Mouse (Mus musculus) liver, embryonic 16.5 days (tissue): ENCODE results near the gene Gm49380. TPM values are rescaled to one million over a fixed set of nuclear protein-coding genes. Genes with fewer than 3 reads are reported as not detected.

Experiments used
- ATAC-seq: fragments of 200-750 bp; cut with Nextera tagmentation; 2 replicates; pipeline ENCODE4 v1.8.0; 2017; ENCODE audit warnings: low read depth, mild to moderate bottlenecking, moderate number of reproducible peaks, moderate library complexity
- H3K27ac ChIP-seq: fragments of 300-500 bp; sonication (generic); 2 replicates; pipeline ENCODE4 v1.5.1; 2014; ENCODE audit warnings: mild to moderate bottlenecking, low read length
- H3K27me3 ChIP-seq: fragments of 300-500 bp; sonication (generic); 2 replicates; pipeline ENCODE4 v1.6.1; 2014; ENCODE audit warnings: low read depth, low read length, mixed read lengths; ENCODE audit not compliant: control insufficient read depth, insufficient read depth
- H3K36me3 ChIP-seq: fragments of 300-500 bp; sonication (generic); 2 replicates; pipeline ENCODE4 v1.6.1; 2014; ENCODE audit warnings: mild to moderate bottlenecking; ENCODE audit not compliant: control insufficient read depth, insufficient read depth
- H3K4me1 ChIP-seq: fragments of 300-500 bp; sonication (generic); 2 replicates; pipeline ENCODE4 v1.6.1; 2014; ENCODE audit warnings: low read depth, low read length, mixed read lengths; ENCODE audit not compliant: control insufficient read depth
- H3K4me2 ChIP-seq: fragments of 300-500 bp; sonication (generic); 2 replicates; pipeline ENCODE4 v1.6.1; 2014; ENCODE audit warnings: low read depth, low read length, mixed read lengths
- H3K4me3 ChIP-seq: fragments of 300-500 bp; sonication (generic); 2 replicates; pipeline ENCODE4 v1.5.1; 2014; ENCODE audit warnings: low read depth, mild to moderate bottlenecking, low read length
- H3K9ac ChIP-seq: fragments of 300-500 bp; sonication (generic); 2 replicates; pipeline ENCODE4 v1.6.1; 2014; ENCODE audit warnings: low read depth, low read length
- H3K9me3 ChIP-seq: fragments of 300-500 bp; sonication (generic); replicated peaks from 2 replicates; pipeline ENCODE4 v1.6.1; 2016; ENCODE audit warnings: low read length; ENCODE audit not compliant: control insufficient read depth
- WGBS: fragments of 180-500 bp; shearing (Covaris S2); extraction: QIAGEN DNeasy Blood & Tissue Kit; methylation state at CpG from one replicate; pipeline ENCODE4 v1.1.7; 2014; ENCODE audit not compliant: insufficient replicate concordance; 5-methylcytosine and 5-hydroxymethylcytosine counted together
- polyA plus RNA-seq: library from polyadenylated mRNA; unstranded; fragments of >200 nt; fragmentation: Nextera tagmentation; extraction: Ambion mirVana; gene quantifications from 2 replicates; pipeline ENCODE4 v1.2.1, GENCODE M21; 2015

Gm49380 gene
- polyA plus RNA-seq, 1 experiment from 2014 or later, result not detected

DNA sequence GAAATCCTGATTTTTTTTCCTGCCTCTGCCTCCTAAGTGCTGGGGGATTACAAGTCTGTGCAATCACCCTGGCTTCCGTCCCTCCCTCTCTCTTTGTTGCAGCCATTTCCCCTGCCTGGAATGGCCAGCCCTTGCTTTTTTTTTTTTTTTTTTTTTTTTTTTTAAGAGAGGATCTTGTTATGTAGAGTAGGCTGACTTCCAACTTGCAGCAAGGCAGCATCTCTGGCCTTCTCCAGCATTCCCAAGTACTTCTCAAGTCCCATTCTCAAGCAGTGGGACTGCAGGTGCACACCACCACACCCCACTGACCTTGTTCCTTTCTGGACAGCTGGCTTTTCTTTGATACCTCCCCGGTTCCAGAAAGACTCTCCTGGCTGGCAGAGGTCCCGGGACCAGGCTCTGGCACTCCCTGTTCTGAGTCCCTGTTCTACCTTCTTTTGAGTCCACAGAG lies 14.1 kb upstream of the Gm49380 start:
- H3K9ac ChIP-seq, result no peak overlapping the region
- H3K4me1 ChIP-seq, result peaks cover 13% of the 10 kb centered on the region
- WGBS, result 64% methylated on average over 3 of the region's 3 CpGs
- no peak overlapping the region for H3K4me3 ChIP-seq
- no peak overlapping the region for H3K4me2 ChIP-seq
- ATAC-seq, result no peak
- no peaks in the 10 kb centered on the region for H3K36me3 ChIP-seq
- H3K9me3 ChIP-seq, result no peaks in the 10 kb centered on the region
- H3K27me3 ChIP-seq, result peaks cover 37% of the 10 kb centered on the region
- H3K27ac ChIP-seq, result no peak overlapping the region

DNA sequence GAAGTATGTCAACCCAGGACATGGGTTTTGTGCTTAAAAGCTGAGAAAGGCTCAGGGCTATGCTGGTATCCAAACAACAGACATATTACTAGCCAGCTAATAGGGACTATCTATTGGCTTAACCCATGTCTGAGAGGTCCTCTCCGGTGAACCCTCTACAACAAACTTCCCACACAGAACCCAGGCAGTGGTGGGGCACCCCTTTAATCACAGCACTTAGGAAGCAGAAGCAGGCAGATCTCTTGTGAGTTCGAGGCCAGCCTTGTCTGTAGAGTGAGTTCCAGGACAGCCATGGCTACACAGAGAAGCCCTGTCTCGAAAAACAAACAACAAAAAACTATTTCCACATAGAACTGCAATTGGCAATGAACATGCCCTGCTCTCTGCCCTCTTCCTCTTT lies 13.4 kb upstream of the Gm49380 start:
- 60% methylated on average over 3 of the region's 3 CpGs for WGBS
- H3K4me2 ChIP-seq, result peak overlapping the region; percentile 48

DNA sequence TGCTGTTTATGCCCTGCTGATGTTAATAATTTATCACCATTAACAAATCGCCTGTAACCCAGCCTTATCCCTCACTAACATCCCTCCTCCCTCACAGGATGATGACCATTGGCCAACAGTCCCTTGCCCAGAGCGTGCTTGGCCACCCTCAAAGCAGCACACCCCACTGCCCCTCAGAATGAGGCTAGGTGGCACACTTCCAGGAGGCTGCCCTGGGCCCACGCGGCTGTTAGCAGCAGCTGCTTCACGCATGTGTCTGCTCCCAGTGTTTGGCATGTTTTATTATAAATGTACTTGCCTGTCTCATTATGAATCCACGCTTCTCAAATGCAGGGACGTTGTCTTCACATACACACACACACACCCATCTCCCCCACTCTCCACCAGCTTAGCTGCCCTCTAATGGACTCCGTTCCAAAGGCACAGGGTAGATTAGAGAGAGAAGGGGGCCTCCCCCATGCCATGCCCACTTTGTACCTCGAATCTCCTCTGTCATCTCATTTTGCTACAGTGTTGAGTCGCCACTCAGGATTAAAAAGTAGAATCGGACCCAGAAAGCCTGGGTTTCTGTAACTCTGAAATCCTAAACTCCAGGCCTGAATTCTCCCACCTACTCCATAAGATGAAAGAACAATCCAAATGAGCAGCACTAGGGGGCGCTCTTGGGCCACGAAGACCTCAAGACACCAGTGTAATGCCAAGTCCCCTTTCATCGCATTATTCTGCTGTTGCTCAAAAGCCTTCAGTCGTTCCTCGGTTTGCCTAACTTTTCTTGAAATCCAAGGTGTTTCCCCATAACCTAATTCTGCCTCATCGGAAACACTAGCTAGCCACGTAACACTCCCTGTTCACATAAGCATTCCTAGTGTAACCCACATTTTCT lies 12.5 kb upstream of the Gm49380 start:
- peak overlapping the region; percentile 48 for H3K4me2 ChIP-seq
- H3K4me3 ChIP-seq, result no peak overlapping the region
- 29% methylated on average over 18 of the region's 18 CpGs for WGBS
- ATAC-seq, result no peak
- H3K9ac ChIP-seq, result no peak overlapping the region
- no peaks in the 10 kb centered on the region for H3K9me3 ChIP-seq
- peaks cover 21% of the 10 kb centered on the region for H3K27me3 ChIP-seq
- H3K27ac ChIP-seq, result peak overlapping the region; percentile 33; the same call in 1 of the 2 replicates
- peaks cover 11% of the 10 kb centered on the region for H3K4me1 ChIP-seq
- no peaks in the 10 kb centered on the region for H3K36me3 ChIP-seq

More for the DNA sequence above, 13.4 kb upstream of the Gm49380 start:
- no peak for ATAC-seq
- no peak overlapping the region for H3K9ac ChIP-seq
- peaks cover 13% of the 10 kb centered on the region for H3K4me1 ChIP-seq
- no peak overlapping the region for H3K4me3 ChIP-seq
- no peaks in the 10 kb centered on the region for H3K36me3 ChIP-seq
- peak overlapping the region; percentile 33; the same call in 1 of the 2 replicates for H3K27ac ChIP-seq
- no peaks in the 10 kb centered on the region for H3K9me3 ChIP-seq
- peaks cover 31% of the 10 kb centered on the region for H3K27me3 ChIP-seq

DNA sequence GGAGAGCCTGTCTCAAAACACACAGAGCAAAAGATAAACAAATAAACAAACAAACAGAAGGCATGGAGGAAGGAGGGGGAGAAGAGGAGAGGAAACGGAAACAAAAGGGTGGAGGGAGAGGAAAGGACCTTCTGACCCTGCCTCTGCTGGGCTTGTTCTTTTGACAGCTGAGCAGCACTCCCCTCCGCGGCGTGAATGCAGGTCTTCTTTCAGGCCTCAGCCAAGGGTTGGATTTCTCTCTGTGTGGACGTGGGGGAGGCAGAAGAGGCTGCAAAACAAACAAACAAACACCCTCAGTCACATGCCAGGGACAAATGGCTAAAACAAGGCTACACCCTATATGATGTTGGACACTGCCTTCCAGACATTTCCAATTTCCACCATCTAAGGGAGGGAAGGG lies 11.7 kb upstream of the Gm49380 start:
- H3K27ac ChIP-seq, result no peak overlapping the region
- no peak overlapping the region for H3K9ac ChIP-seq
- no peak for ATAC-seq
- peaks cover 6% of the 10 kb centered on the region for H3K4me1 ChIP-seq
- H3K9me3 ChIP-seq, result no peaks in the 10 kb centered on the region
- no peaks in the 10 kb centered on the region for H3K36me3 ChIP-seq
- H3K4me3 ChIP-seq, result no peak overlapping the region
- H3K27me3 ChIP-seq, result peaks cover 13% of the 10 kb centered on the region
- no peak overlapping the region for H3K4me2 ChIP-seq
- WGBS, result 55% methylated on average over 5 of the region's 5 CpGs

DNA sequence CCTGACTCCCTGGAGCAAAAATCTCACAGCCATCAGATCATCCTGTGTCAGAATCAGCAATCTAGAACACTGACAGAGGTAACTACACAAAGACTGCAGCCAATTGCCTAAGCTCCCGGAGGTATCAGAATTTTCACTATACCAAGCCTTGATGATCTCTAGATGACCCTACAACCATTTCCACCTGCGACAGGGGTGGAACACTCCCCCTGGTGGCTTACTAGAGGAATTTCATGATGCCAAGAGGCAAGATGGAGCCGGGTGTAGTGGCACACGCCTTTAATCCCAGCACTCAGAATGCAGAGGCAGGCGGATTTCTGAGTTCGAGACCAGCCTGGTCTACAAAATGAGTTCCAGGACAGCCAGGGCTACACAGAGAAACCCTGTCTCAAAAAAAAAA lies 11.0 kb upstream of the Gm49380 start:
- H3K4me1 ChIP-seq, result peaks cover 6% of the 10 kb centered on the region
- H3K4me2 ChIP-seq, result no peak overlapping the region
- no peak overlapping the region for H3K4me3 ChIP-seq
- H3K27me3 ChIP-seq, result peaks cover 6% of the 10 kb centered on the region
- 59% methylated on average over 6 of the region's 6 CpGs for WGBS
- H3K27ac ChIP-seq, result no peak overlapping the region
- no peaks in the 10 kb centered on the region for H3K36me3 ChIP-seq
- no peaks in the 10 kb centered on the region for H3K9me3 ChIP-seq
- no peak for ATAC-seq
- no peak overlapping the region for H3K9ac ChIP-seq

DNA sequence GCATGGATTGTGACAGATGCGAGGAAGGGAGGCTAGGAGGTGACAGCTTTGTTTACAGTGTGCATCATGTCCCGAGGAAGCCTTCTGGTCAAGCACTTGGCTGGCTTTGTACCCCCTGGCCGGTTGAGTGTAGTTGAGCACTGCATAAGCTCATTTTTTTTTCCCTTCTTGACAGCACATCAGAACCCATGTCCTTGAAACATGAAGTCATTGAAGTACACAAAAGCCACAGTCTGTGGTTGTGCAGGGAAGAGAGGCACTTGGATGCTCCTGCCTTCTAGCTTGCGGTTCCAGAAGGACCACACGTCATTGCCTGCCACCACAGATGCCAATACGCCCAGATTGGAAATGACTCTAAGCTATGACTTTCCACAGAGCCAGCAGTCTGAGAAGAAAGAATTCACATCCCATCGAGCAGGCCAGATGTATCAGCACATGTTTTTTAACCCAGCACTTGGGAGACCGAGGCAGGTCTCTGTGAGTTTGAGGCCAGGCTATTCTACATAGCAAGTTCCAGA lies 6.7 kb upstream of the Gm49380 start:
- Histone ChIP-seq H3K4me3 (no peak overlapping the region), H3K4me1 (no peaks in the 10 kb centered on the region), H3K27me3 (no peaks in the 10 kb centered on the region), H3K9me3 (no peaks in the 10 kb centered on the region), H3K4me2 (no peak overlapping the region), H3K9ac (no peak overlapping the region), H3K27ac (no peak overlapping the region), H3K36me3 (no peaks in the 10 kb centered on the region)
- 66% methylated on average over 8 of the region's 8 CpGs for WGBS
- no peak for ATAC-seq

DNA sequence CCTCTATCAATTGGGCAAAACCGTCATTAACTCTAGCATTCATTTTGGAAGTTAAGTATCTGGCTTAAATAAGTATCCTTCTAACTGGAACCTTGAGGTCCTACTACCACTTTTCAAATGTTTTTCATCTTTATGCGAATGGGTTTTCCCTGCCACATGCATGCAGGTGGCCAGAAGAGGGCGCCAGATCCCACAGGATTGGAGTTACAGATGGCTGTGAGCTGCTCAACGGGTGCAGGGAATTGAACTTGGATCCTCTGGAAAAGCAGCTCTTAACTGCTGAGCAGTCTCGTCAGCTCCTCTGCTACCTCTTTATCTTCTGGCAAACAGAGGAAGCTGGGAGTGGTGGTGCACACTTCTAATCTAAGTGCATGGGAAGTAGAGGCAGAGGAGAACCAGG lies 5.7 kb upstream of the Gm49380 start:
- no peaks in the 10 kb centered on the region for H3K9me3 ChIP-seq
- no peak overlapping the region for H3K9ac ChIP-seq
- WGBS, result 41% methylated on average over 5 of the region's 5 CpGs
- H3K4me3 ChIP-seq, result no peak overlapping the region
- no peak overlapping the region for H3K4me2 ChIP-seq
- H3K27ac ChIP-seq, result no peak overlapping the region
- ATAC-seq, result no peak
- H3K27me3 ChIP-seq, result no peaks in the 10 kb centered on the region
- H3K36me3 ChIP-seq, result no peaks in the 10 kb centered on the region
- peaks cover 4% of the 10 kb centered on the region for H3K4me1 ChIP-seq

DNA sequence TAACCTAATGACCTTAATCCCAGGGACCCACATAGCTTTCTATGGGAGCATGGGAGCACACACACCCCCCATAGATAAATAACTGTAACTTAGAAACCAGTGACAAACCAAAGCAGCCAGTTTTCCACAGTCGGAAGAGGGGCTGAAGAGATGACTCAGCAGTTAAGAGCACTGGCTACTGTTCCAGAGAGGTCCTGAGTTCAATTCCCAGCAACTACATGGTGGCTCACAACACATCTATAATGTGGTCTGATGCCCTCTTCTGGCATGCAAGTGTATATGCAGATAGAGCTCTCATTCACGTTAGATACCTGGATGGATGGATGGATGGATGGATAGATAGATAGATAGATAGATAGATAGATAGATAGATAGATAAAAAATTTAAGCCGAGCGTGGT lies 2.9 kb upstream of the Gm49380 start:
- Histone ChIP-seq H3K36me3 (no peaks in the 10 kb centered on the region), H3K4me1 (peaks cover 8% of the 10 kb centered on the region), H3K9me3 (no peaks in the 10 kb centered on the region)

DNA sequence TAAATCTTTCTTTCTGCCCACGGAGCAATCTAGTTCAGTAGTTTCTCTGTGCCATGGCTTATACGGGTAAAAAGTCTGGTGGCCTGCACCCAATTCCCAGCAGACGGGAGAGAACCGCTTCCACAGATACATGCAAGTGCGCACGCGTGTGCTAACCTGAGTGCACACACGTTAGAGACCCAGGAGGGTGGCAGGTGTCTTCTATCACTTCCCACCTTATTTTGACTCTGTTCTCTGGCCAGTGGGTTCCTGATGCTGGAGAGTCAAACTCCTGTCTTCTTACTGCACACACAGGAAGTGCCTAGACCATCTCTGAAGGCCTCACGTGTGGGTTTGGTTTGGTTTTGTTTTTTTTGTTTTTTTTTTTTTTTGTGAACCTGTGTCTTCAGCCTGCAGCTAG lies 2.3 kb upstream of the Gm49380 start:
- Histone ChIP-seq H3K9me3 (no peaks in the 10 kb centered on the region), H3K4me1 (peaks cover 8% of the 10 kb centered on the region), H3K27me3 (no peaks in the 10 kb centered on the region), H3K27ac (no peak overlapping the region), H3K4me2 (no peak overlapping the region), H3K36me3 (no peaks in the 10 kb centered on the region), H3K4me3 (no peak overlapping the region), H3K9ac (no peak overlapping the region)
- ATAC-seq, result no peak
- WGBS, result 72% methylated on average over 9 of the region's 9 CpGs

More for the DNA sequence above, 2.9 kb upstream of the Gm49380 start:
- Histone ChIP-seq H3K27me3 (no peaks in the 10 kb centered on the region), H3K4me3 (no peak overlapping the region), H3K27ac (no peak overlapping the region), H3K4me2 (no peak overlapping the region), H3K9ac (no peak overlapping the region)
- no peak for ATAC-seq
- 66% methylated on average over 4 of the region's 4 CpGs for WGBS
